Mouse (Mus musculus): Measurements from ENCODE around the gene Npm1. TPM values are rescaled to one million over a fixed set of nuclear protein-coding genes. Genes with fewer than 3 reads are reported as not detected.

The Npm1 gene
- polyA plus RNA-seq, 1 experiment from 2014 or later, result 908 TPM

- no peak for DNase-seq (ENCODE audit: low read depth, low spot score)
- in situ Hi-C loops (cut with MboI; ENCODE audit: low pct_unique_long_range_greater_than_20kb), result no loop called here
- POLR2A ChIA-PET, result no interaction called here
- CTCF ChIA-PET, result no interaction called here
- ATAC-seq, result no peak
- no peaks in the 10 kb centered on the region for H3K27me3 ChIP-seq
- TF ChIP-seq CTCF (IDR thresholded peaks at IDR 0.05), result no peak
Observed at GRCm38 (mm10) chr11:33151780-33152145, 11.2 kb downstream of the Npm1 start.

GRCm38 (mm10) chr11:33151128-33151779 is 11.8 kb downstream of the Npm1 start:
- no peak for TF ChIP-seq CTCF (IDR thresholded peaks at IDR 0.05)
- POLR2A ChIA-PET, result interaction anchor here (0.7 kb wide), 1 partner anchor 1164 kb away, joined by 7 read pairs; no protein-coding TSS in a partner anchor

GRCm38 (mm10) chr11:33150364-33150763 is 12.6 kb downstream of the Npm1 start:
- H3K27me3 ChIP-seq, result no peaks in the 10 kb centered on the region
- DNase-seq (ENCODE audit: low read depth, low spot score) (no peak), ATAC-seq (no peak)
- ChIA-PET POLR2A (interaction anchor here (0.7 kb wide), 1 partner anchor 1163 kb away, joined by 7 read pairs; no protein-coding TSS in a partner anchor), CTCF (no interaction called here)
- in situ Hi-C loops (cut with MboI; ENCODE audit: low pct_unique_long_range_greater_than_20kb), result no loop called here
- TF ChIP-seq CTCF (IDR thresholded peaks at IDR 0.05), result no peak

More at GRCm38 (mm10) chr11:33151128-33151779, 11.8 kb downstream of the Npm1 start:
- H3K27me3 ChIP-seq, result no peaks in the 10 kb centered on the region
- no peak for ATAC-seq
- DNase-seq (ENCODE audit: low read depth, low spot score), result no peak
- CTCF ChIA-PET, result no interaction called here
- in situ Hi-C loops (cut with MboI; ENCODE audit: low pct_unique_long_range_greater_than_20kb), result no loop called here

- H3K27me3 ChIP-seq, result no peaks in the 10 kb centered on the region
- in situ Hi-C loops (cut with MboI; ENCODE audit: low pct_unique_long_range_greater_than_20kb), result loop anchor here (10.0 kb wide), 1 partner anchor 525 kb away; no protein-coding TSS in a partner anchor
- TF ChIP-seq CTCF (IDR thresholded peaks at IDR 0.05), result no peak
- POLR2A ChIA-PET, result interaction anchor here (1.6 kb wide), 1 partner anchor 120 kb away, joined by 3 read pairs; no protein-coding TSS in a partner anchor
- no peak for ATAC-seq
- DNase-seq (ENCODE audit: low read depth, low spot score), result no peak
- CTCF ChIA-PET, result interaction anchor here (1.1 to 1.2 kb wide), 4 partner anchors 8 to 108 kb away, joined by 3 read pairs; no protein-coding TSS in a partner anchor
Observed at GRCm38 (mm10) chr11:33149453-33149852, 13.6 kb downstream of the Npm1 start.

GRCm38 (mm10) chr11:33149088-33149436 is 13.9 kb downstream of the Npm1 start:
- no peak for DNase-seq (ENCODE audit: low read depth, low spot score)
- ChIA-PET POLR2A (interaction anchor here (0.6 to 1.6 kb wide), 2 partner anchors 119 to 769 kb away, joined by 3 read pairs; no protein-coding TSS in a partner anchor), CTCF (interaction anchor here (0.7 to 1.5 kb wide), 9 partner anchors 9 to 432 kb away, joined by 3 to 11 read pairs (median 3); no protein-coding TSS in a partner anchor)
- no peak for TF ChIP-seq CTCF (IDR thresholded peaks at IDR 0.05)
- no peak for ATAC-seq
- no peaks in the 10 kb centered on the region for H3K27me3 ChIP-seq
- in situ Hi-C loops (cut with MboI; ENCODE audit: low pct_unique_long_range_greater_than_20kb), result loop anchor here (10.0 kb wide), 1 partner anchor 524 kb away; no protein-coding TSS in a partner anchor

GRCm38 (mm10) chr11:33148338-33149087 is 14.5 kb downstream of the Npm1 start:
- POLR2A ChIA-PET, result interaction anchor here (0.6 to 1.6 kb wide), 2 partner anchors 119 to 769 kb away, joined by 3 read pairs; no protein-coding TSS in a partner anchor
- ATAC-seq (peak; percentile 72), DNase-seq (ENCODE audit: low read depth, low spot score) (peak; percentile 73)
- H3K27me3 ChIP-seq, result no peaks in the 10 kb centered on the region
- CTCF ChIA-PET, result interaction anchor here (0.7 to 1.5 kb wide), 10 partner anchors 9 to 432 kb away, joined by 3 to 11 read pairs (median 3); no protein-coding TSS in a partner anchor
- in situ Hi-C loops (cut with MboI; ENCODE audit: low pct_unique_long_range_greater_than_20kb), result loop anchor here (10.0 kb wide), 1 partner anchor 524 kb away; no protein-coding TSS in a partner anchor
- peak; percentile 96 for TF ChIP-seq CTCF (IDR thresholded peaks at IDR 0.05)

GRCm38 (mm10) chr11:33147572-33148337 is 15.3 kb downstream of the Npm1 start:
- H3K27me3 ChIP-seq, result no peaks in the 10 kb centered on the region
- no peak for TF ChIP-seq CTCF (IDR thresholded peaks at IDR 0.05)
- CTCF ChIA-PET, result interaction anchor here (1.0 to 1.5 kb wide), 5 partner anchors 46 to 431 kb away, joined by 3 to 11 read pairs (median 3); no protein-coding TSS in a partner anchor
- ATAC-seq (peak; percentile 50), DNase-seq (ENCODE audit: low read depth, low spot score) (no peak)
- POLR2A ChIA-PET, result interaction anchor here (0.6 kb wide), 1 partner anchor 784 kb away, joined by 3 read pairs; no protein-coding TSS in a partner anchor
- in situ Hi-C loops (cut with MboI; ENCODE audit: low pct_unique_long_range_greater_than_20kb), result loop anchor here (10.0 kb wide), 1 partner anchor 523 kb away; no protein-coding TSS in a partner anchor

- ATAC-seq, result peak; percentile 12
- in situ Hi-C loops (cut with MboI; ENCODE audit: low pct_unique_long_range_greater_than_20kb), result loop anchor here (10.0 kb wide), 1 partner anchor 522 kb away; no protein-coding TSS in a partner anchor
- no peak for TF ChIP-seq CTCF (IDR thresholded peaks at IDR 0.05)
- no peak for DNase-seq (ENCODE audit: low read depth, low spot score)
- POLR2A ChIA-PET, result no interaction called here
- CTCF ChIA-PET, result no interaction called here
- H3K27me3 ChIP-seq, result no peaks in the 10 kb centered on the region
Observed at GRCm38 (mm10) chr11:33147171-33147571, 15.8 kb downstream of the Npm1 start, which contains the start of gene Fgf18. TSS of gene Fgf18 (minus strand) at chr11:33147400.

- CTCF ChIA-PET, result no interaction called here
- POLR2A ChIA-PET, result interaction anchor here (0.6 to 0.7 kb wide), 2 partner anchors 30 to 114 kb away, joined by 3 to 8 read pairs; no protein-coding TSS in a partner anchor
- in situ Hi-C loops (cut with MboI; ENCODE audit: low pct_unique_long_range_greater_than_20kb), result loop anchor here (10.0 kb wide), 1 partner anchor 522 kb away; no protein-coding TSS in a partner anchor
- DNase-seq (ENCODE audit: low read depth, low spot score) (no peak), ATAC-seq (no peak)
- no peak for TF ChIP-seq CTCF (IDR thresholded peaks at IDR 0.05)
- H3K27me3 ChIP-seq, result no peaks in the 10 kb centered on the region
Observed at GRCm38 (mm10) chr11:33146651-33147131, 16.3 kb downstream of the Npm1 start.
